Mouse (Mus musculus) ovary, adult 18-20 months (tissue): ENCODE results near the gene Spag9.

Source experiments
- DNase-seq: peaks from one replicate; pipeline ENCODE4 v3.0.0; 2022; ENCODE audit warnings: low spot score, mixed read lengths

Spag9 gene

GRCm38 (mm10) chr11:94133344-94133955, 137.6 kb downstream of the Spag9 start:
- peak; percentile 72 for DNase-seq

GRCm38 (mm10) chr11:94134076-94134838, 138.4 kb downstream of the Spag9 start:
- DNase-seq = peak; percentile 76

GRCm38 (mm10) chr11:94135581-94136001, 139.7 kb downstream of the Spag9 start:
- DNase-seq = no peak

- DNase-seq = no peak
Measured at GRCm38 (mm10) chr11:94136656-94137055, 140.8 kb downstream of the Spag9 start.

- DNase-seq = peak; percentile 89
Measured at GRCm38 (mm10) chr11:94137326-94138061, 141.6 kb downstream of the Spag9 start.

- DNase-seq = no peak
Measured at GRCm38 (mm10) chr11:94138411-94139231, 142.7 kb downstream of the Spag9 start.

GRCm38 (mm10) chr11:94139232-94139620, 143.3 kb downstream of the Spag9 start:
- no peak for DNase-seq

GRCm38 (mm10) chr11:94140540-94140939, 144.6 kb downstream of the Spag9 start:
- no peak for DNase-seq

- no peak for DNase-seq
Measured at GRCm38 (mm10) chr11:94141564-94141963, 145.7 kb downstream of the Spag9 start.

- DNase-seq = no peak
Measured at GRCm38 (mm10) chr11:94143336-94143735, 147.4 kb downstream of the Spag9 start.

- DNase-seq = peak; percentile 71
Measured at GRCm38 (mm10) chr11:94144771-94145539, 149.1 kb downstream of the Spag9 start.

GRCm38 (mm10) chr11:94146049-94146605, 150.2 kb downstream of the Spag9 start:
- DNase-seq = no peak

- no peak for DNase-seq
Measured at GRCm38 (mm10) chr11:94146733-94147485, 151.0 kb downstream of the Spag9 start.

- no peak for DNase-seq
Measured at GRCm38 (mm10) chr11:94148105-94148696, 152.3 kb downstream of the Spag9 start.

GRCm38 (mm10) chr11:94148931-94149491, 153.1 kb downstream of the Spag9 start:
- DNase-seq = no peak

- DNase-seq = no peak
Measured at GRCm38 (mm10) chr11:94149509-94150259, 153.8 kb downstream of the Spag9 start.

- DNase-seq = no peak
Measured at GRCm38 (mm10) chr11:94150519-94151470, 154.9 kb downstream of the Spag9 start.
